Mouse (Mus musculus) midbrain, embryonic 14.5 days (tissue): Measurements from ENCODE around the gene Prss44. TPM values are rescaled to one million over a fixed set of nuclear protein-coding genes. Genes with fewer than 3 reads are reported as not detected.
A peak's percentile ranks its signal among the peaks of the same experiment; 100 is the strongest.

Experiments
- ATAC-seq: fragments of 200-750 bp; cut with Nextera tagmentation; 2 replicates; pipeline ENCODE4 v1.8.0; 2017; ENCODE audit warnings: moderate number of reproducible peaks, moderate library complexity; ENCODE audit not compliant: low FRiP score, low TSS enrichment
- DNase-seq: peaks from one replicate; pipeline ENCODE4 v3.0.0-alpha.2; 2015
- H3K27ac ChIP-seq: fragments of 300-500 bp; sonication (generic); replicated peaks from 2 replicates; pipeline ENCODE4 v1.5.1; 2014; ENCODE audit warnings: mild to moderate bottlenecking, low read depth, low read length, moderate library complexity
- H3K27me3 ChIP-seq: fragments of 300-500 bp; sonication (generic); 2 replicates; pipeline ENCODE4 v1.6.1; 2014; ENCODE audit warnings: low read length, control low read depth, mixed read lengths; ENCODE audit not compliant: control insufficient read depth, insufficient read depth
- H3K36me3 ChIP-seq: fragments of 300-500 bp; sonication (generic); 2 replicates; pipeline ENCODE4 v1.6.1; 2014; ENCODE audit warnings: low read length, control low read depth; ENCODE audit not compliant: control insufficient read depth, insufficient read depth
- H3K4me1 ChIP-seq: fragments of 300-500 bp; sonication (generic); 2 replicates; pipeline ENCODE4 v1.6.1; 2014; ENCODE audit warnings: mild to moderate bottlenecking, antibody characterized with exemption, low read length, control low read depth; ENCODE audit not compliant: control insufficient read depth, insufficient read depth
- H3K4me2 ChIP-seq: fragments of 300-500 bp; sonication (generic); 2 replicates; pipeline ENCODE4 v1.6.1; 2014; ENCODE audit warnings: mild to moderate bottlenecking, low read length, moderate library complexity
- H3K4me3 ChIP-seq: fragments of 300-500 bp; sonication (generic); replicated peaks from 2 replicates; pipeline ENCODE4 v1.5.1; 2014; ENCODE audit warnings: low read depth, low read length
- H3K9ac ChIP-seq: fragments of 300-500 bp; sonication (generic); replicated peaks from 2 replicates; pipeline ENCODE4 v1.6.1; 2014; ENCODE audit warnings: mild to moderate bottlenecking, low read length, moderate library complexity
- H3K9me3 ChIP-seq: fragments of 300-500 bp; sonication (generic); 2 replicates; pipeline ENCODE4 v1.6.1; 2016; ENCODE audit warnings: low read length, control low read depth, mixed read lengths; ENCODE audit not compliant: control insufficient read depth
- WGBS: fragments of 180-500 bp; shearing (Covaris S2); extraction: QIAGEN DNeasy Blood & Tissue Kit; methylation state at CpG from one replicate; pipeline ENCODE4 v1.1.7; 2014; 5-methylcytosine and 5-hydroxymethylcytosine counted together
- polyA plus RNA-seq: library from polyadenylated mRNA; unstranded; fragments of >200 nt; fragmentation: Nextera tagmentation; extraction: Ambion mirVana; gene quantifications from 2 replicates; pipeline ENCODE4 v1.2.1, GENCODE M21; 2014

Gene Prss44
- polyA plus RNA-seq, 1 experiment from 2014 or later = not detected

GRCm38 (mm10) chr9:110871030-110871429 lies 57.2 kb downstream of the Prss44 start:
- Histone ChIP-seq H3K27me3 (peaks cover 5% of the 10 kb centered on the region; the same call in 1 of the 2 replicates), H3K4me2 (no peak overlapping the region), H3K4me1 (peaks cover 21% of the 10 kb centered on the region), H3K36me3 (no peaks in the 10 kb centered on the region), H3K9ac (no peak overlapping the region), H3K4me3 (no peak overlapping the region), H3K9me3 (no peaks in the 10 kb centered on the region), H3K27ac (no peak overlapping the region)
- ATAC-seq (no peak), DNase-seq (peak; percentile 71)
- WGBS = 20% methylated on average over 7 of the region's 7 CpGs

Other genes starting within 250 kb of the Prss44 start
- gene Nradd, start 189.5 kb upstream of the Prss44 start, polyA plus RNA-seq = 22.2 and 33.7 TPM in 2 replicates
- 3.6 and 5.3 TPM in 2 replicates for gene Nbeal2, start 159.8 kb upstream of the Prss44 start, polyA plus RNA-seq
- gene Ccdc12, start 157.5 kb upstream of the Prss44 start, polyA plus RNA-seq = 106 and 122 TPM in 2 replicates
- 0.25 TPM in 1 of 2 replicates, not detected in the other for gene Myl3, start 72.1 kb upstream of the Prss44 start, polyA plus RNA-seq
- 5.8 and 9.3 TPM in 2 replicates for gene Pth1r, start 66.8 kb upstream of the Prss44 start, polyA plus RNA-seq
- gene Prss42, start 15.8 kb upstream of the Prss44 start, polyA plus RNA-seq = not detected in 2 replicates
- gene Prss43, start 12.7 kb downstream of the Prss44 start, polyA plus RNA-seq = not detected in 2 replicates
- gene Prss45, start 20.6 kb downstream of the Prss44 start, polyA plus RNA-seq = not detected in 2 replicates
- gene Prss46, start 30.5 kb downstream of the Prss44 start, polyA plus RNA-seq = not detected in 2 replicates
- 0.24 and 0.34 TPM in 2 replicates for gene Prss50, start 44.0 kb downstream of the Prss44 start, polyA plus RNA-seq
- 0.50 and 0.72 TPM in 2 replicates for gene Als2cl, start 65.9 kb downstream of the Prss44 start, polyA plus RNA-seq
- gene Tmie, start 66.1 kb downstream of the Prss44 start, polyA plus RNA-seq = 0.75 and 1.5 TPM in 2 replicates
- gene Fam240a, start 102.9 kb downstream of the Prss44 start, polyA plus RNA-seq = not detected in 2 replicates
- gene Tdgf1, start 132.2 kb downstream of the Prss44 start, polyA plus RNA-seq = not detected in 2 replicates
- gene Lrrc2, start 137.6 kb downstream of the Prss44 start, polyA plus RNA-seq = 0.38 and 0.51 TPM in 2 replicates
- not detected in 2 replicates for gene Rtp3, start 176.6 kb downstream of the Prss44 start, polyA plus RNA-seq
- gene Ltf, start 205.3 kb downstream of the Prss44 start, polyA plus RNA-seq = 0.24 and 0.51 TPM in 2 replicates
- 1.2 and 1.9 TPM in 2 replicates for gene Ccrl2, start 243.5 kb downstream of the Prss44 start, polyA plus RNA-seq